Mouse (Mus musculus): ENCODE measurements around the gene Jpt2.

Jpt2 gene

GRCm38 (mm10) chr17:24907591-24907990 is 52.9 kb downstream of the Jpt2 start:
- no peak for DNase-seq (ENCODE audit: low spot score in 2 of 2)

GRCm38 (mm10) chr17:24903767-24904166 is 56.7 kb downstream of the Jpt2 start:
- DNase-seq (ENCODE audit: low spot score in 2 of 2): no peak

GRCm38 (mm10) chr17:24902671-24903474 is 57.6 kb downstream of the Jpt2 start:
- DNase-seq (ENCODE audit: low spot score in 2 of 2): no peak

- DNase-seq (ENCODE audit: low spot score in 2 of 2): no peak
These were observed 58.4 kb downstream of the Jpt2 start for GRCm38 (mm10) chr17:24902124-24902523.

GRCm38 (mm10) chr17:24900014-24900413 is 60.5 kb downstream of the Jpt2 start:
- DNase-seq (ENCODE audit: low spot score in 2 of 2): no peak

GRCm38 (mm10) chr17:24899153-24899552 is 61.3 kb downstream of the Jpt2 start:
- DNase-seq (ENCODE audit: low spot score in 2 of 2): no peak

- DNase-seq (ENCODE audit: low spot score in 2 of 2): no peak
These were observed 62.2 kb downstream of the Jpt2 start for GRCm38 (mm10) chr17:24898041-24898854.

- no peak for DNase-seq (ENCODE audit: low spot score in 2 of 2)
These were observed 62.9 kb downstream of the Jpt2 start for GRCm38 (mm10) chr17:24897600-24897999.

GRCm38 (mm10) chr17:24896993-24897269 is 63.6 kb downstream of the Jpt2 start:
- no peak for DNase-seq (ENCODE audit: low spot score in 2 of 2)

GRCm38 (mm10) chr17:24896241-24896992 is 64.1 kb downstream of the Jpt2 start, which contains the start of gene Nme3:
Nme3 (plus strand) TSS chr17:24896500.
- peak in 1 of 2 experiments; percentile 48 for DNase-seq (ENCODE audit: low spot score in 2 of 2)

GRCm38 (mm10) chr17:24895571-24896240 is 64.8 kb downstream of the Jpt2 start:
- no peak for DNase-seq (ENCODE audit: low spot score in 2 of 2)

- DNase-seq (ENCODE audit: low spot score in 2 of 2): peak; percentile 48 to 64
These were observed 65.4 kb downstream of the Jpt2 start, which contains the start of the genes Eme2 and Mrps34 for GRCm38 (mm10) chr17:24894995-24895547. Eme2 (minus strand) TSS chr17:24895087. Mrps34 (plus strand) TSS chr17:24895116.

GRCm38 (mm10) chr17:24894061-24894994 is 66.2 kb downstream of the Jpt2 start:
- no peak for DNase-seq (ENCODE audit: low spot score in 2 of 2)

- no peak for DNase-seq (ENCODE audit: low spot score in 2 of 2)
These were observed 67.2 kb downstream of the Jpt2 start for GRCm38 (mm10) chr17:24893276-24893675.

- no peak for DNase-seq (ENCODE audit: low spot score in 2 of 2)
These were observed 67.7 kb downstream of the Jpt2 start for GRCm38 (mm10) chr17:24892785-24893184.

- no peak for DNase-seq (ENCODE audit: low spot score in 2 of 2)
These were observed 69.2 kb downstream of the Jpt2 start for GRCm38 (mm10) chr17:24891321-24891720.

- no peak for DNase-seq (ENCODE audit: low spot score in 2 of 2)
These were observed 70.1 kb downstream of the Jpt2 start for GRCm38 (mm10) chr17:24890151-24891092.

GRCm38 (mm10) chr17:24888862-24889261 is 71.6 kb downstream of the Jpt2 start:
- DNase-seq (ENCODE audit: low spot score in 2 of 2): no peak

All from natural killer cell, adult 2 months (primary cell).